Mouse (Mus musculus): ENCODE results near the gene Prg3. TPM values are rescaled to one million over a fixed set of nuclear protein-coding genes. Genes with fewer than 3 reads are reported as not detected.

Gene Prg3
- polyA plus RNA-seq, 1 experiment from 2014 or later: not detected

DNA sequence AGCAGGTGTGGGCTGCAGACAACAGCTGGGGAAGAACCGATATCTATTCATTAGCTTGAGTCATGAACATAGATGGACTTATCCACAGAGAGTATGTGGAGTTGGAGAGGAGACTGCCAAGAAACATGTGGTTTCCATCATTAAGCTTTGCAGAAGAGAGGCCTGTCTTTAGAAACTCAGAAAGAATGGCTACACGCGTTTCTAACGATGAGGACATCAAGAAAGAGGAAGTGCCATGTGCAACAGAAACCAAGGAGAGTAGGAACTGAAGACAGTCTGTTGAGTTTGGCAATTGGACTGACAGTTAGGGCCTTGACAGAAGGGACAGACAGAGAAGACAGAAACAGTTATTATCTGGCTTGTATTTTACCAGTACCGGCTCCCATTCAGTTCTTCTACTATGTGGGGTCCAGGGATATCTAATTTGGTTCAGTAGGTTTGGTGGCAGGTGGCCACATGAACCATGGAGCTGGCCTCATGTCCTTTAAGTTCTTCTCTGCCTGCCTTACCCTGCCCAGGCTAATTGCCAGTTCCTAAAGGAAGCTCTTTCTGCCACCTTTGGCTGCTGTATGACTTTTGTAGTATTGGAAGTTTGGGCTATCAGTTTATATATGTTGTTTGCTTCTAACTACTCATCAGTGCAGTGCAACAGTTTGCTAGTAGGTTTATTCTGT lies 20.6 kb upstream of the Prg3 start:
- DNase-seq (ENCODE audit: low spot score) (peak; percentile 18), ATAC-seq (no peak)
- Histone ChIP-seq H3K36me3 (ENCODE audit: insufficient read depth, low read length) (no peaks in the 10 kb centered on the region), H3K4me1 (ENCODE audit: insufficient read depth, low read depth, low read length) (no peaks in the 10 kb centered on the region), H3K4me2 (replicated peaks; ENCODE audit: low read depth, low read length) (no peak overlapping the region), H3K27ac (ENCODE audit: low read length) (no peak overlapping the region), H3K9ac (replicated peaks; ENCODE audit: low read depth) (no peak overlapping the region), H3K4me3 (ENCODE audit: low read depth, low read length) (no peak overlapping the region), H3K9me3 (ENCODE audit: low read length) (no peaks in the 10 kb centered on the region), H3K27me3 (replicated peaks; ENCODE audit: insufficient read depth, low read length) (no peaks in the 10 kb centered on the region)
- 79% methylated on average over 5 of the region's 5 CpGs for WGBS
- no peak for TF ChIP-seq CTCF (IDR thresholded peaks at IDR 0.05)
- TF ChIP-seq EP300 (IDR thresholded peaks at IDR 0.05): no peak

GRCm38 (mm10) chr2:84975580-84975979 lies 12.4 kb upstream of the Prg3 start:
- no peaks in the 10 kb centered on the region for H3K36me3 ChIP-seq (ENCODE audit: insufficient read depth, low read length)
- DNase-seq (ENCODE audit: low spot score): no peak
- no peak overlapping the region for H3K9ac ChIP-seq (replicated peaks; ENCODE audit: low read depth)
- 88% methylated on average over 2 of the region's 2 CpGs for WGBS
- no peak overlapping the region for H3K4me3 ChIP-seq (ENCODE audit: low read depth, low read length)
- H3K4me2 ChIP-seq (replicated peaks; ENCODE audit: low read depth, low read length): no peak overlapping the region
- no peak for TF ChIP-seq EP300 (IDR thresholded peaks at IDR 0.05)
- TF ChIP-seq CTCF (IDR thresholded peaks at IDR 0.05): no peak
- no peak overlapping the region for H3K27ac ChIP-seq (ENCODE audit: low read length)
- no peak for ATAC-seq
- no peaks in the 10 kb centered on the region for H3K9me3 ChIP-seq (ENCODE audit: low read length)
- no peaks in the 10 kb centered on the region for H3K27me3 ChIP-seq (replicated peaks; ENCODE audit: insufficient read depth, low read length)
- H3K4me1 ChIP-seq (ENCODE audit: insufficient read depth, low read depth, low read length): no peaks in the 10 kb centered on the region

- H3K4me2 ChIP-seq (replicated peaks; ENCODE audit: low read depth, low read length): no peak within 1 kb of the TSS
- H3K4me3 ChIP-seq (ENCODE audit: low read depth, low read length): no peak within 1 kb of the TSS
- no peak for DNase-seq (ENCODE audit: low spot score)
- ATAC-seq: no peak
- 63% methylated on average over 1 of the region's 1 CpGs for WGBS
- no peaks in the 10 kb centered on the region for H3K9me3 ChIP-seq (ENCODE audit: low read length)
- no peaks in the 10 kb centered on the region for H3K36me3 ChIP-seq (ENCODE audit: insufficient read depth, low read length)
- H3K27ac ChIP-seq (ENCODE audit: low read length): no peak within 1 kb of the TSS
- H3K9ac ChIP-seq (replicated peaks; ENCODE audit: low read depth): no peak within 1 kb of the TSS
- H3K27me3 ChIP-seq (replicated peaks; ENCODE audit: insufficient read depth, low read length): no peaks in the 10 kb centered on the region
- TF ChIP-seq CTCF (IDR thresholded peaks at IDR 0.05): no peak
- no peak for TF ChIP-seq EP300 (IDR thresholded peaks at IDR 0.05)
- no peaks in the 10 kb centered on the region for H3K4me1 ChIP-seq (ENCODE audit: insufficient read depth, low read depth, low read length)
These were observed 7.8 kb upstream of the Prg3 start, which contains the start of gene Prg2 for GRCm38 (mm10) chr2:84980188-84980587. Gene Prg2, plus strand, starts transcription at chr2:84980461.

- DNase-seq (ENCODE audit: low spot score): no peak
- H3K4me3 ChIP-seq (ENCODE audit: low read depth, low read length): no peak overlapping the region
These were observed 8.4 kb downstream of the Prg3 start for GRCm38 (mm10) chr2:84996376-84996775.

GRCm38 (mm10) chr2:84999486-85000181 lies 11.6 kb downstream of the Prg3 start:
- TF ChIP-seq CTCF (IDR thresholded peaks at IDR 0.05) (no peak), EP300 (IDR thresholded peaks at IDR 0.05) (peak; percentile 47; the same call in 1 of the 2 replicates)

More at GRCm38 (mm10) chr2:84996376-84996775, 8.4 kb downstream of the Prg3 start:
- Histone ChIP-seq H3K27me3 (replicated peaks; ENCODE audit: insufficient read depth, low read length) (no peaks in the 10 kb centered on the region), H3K36me3 (ENCODE audit: insufficient read depth, low read length) (no peaks in the 10 kb centered on the region), H3K27ac (ENCODE audit: low read length) (no peak overlapping the region), H3K4me2 (replicated peaks; ENCODE audit: low read depth, low read length) (no peak overlapping the region), H3K9ac (replicated peaks; ENCODE audit: low read depth) (no peak overlapping the region), H3K9me3 (ENCODE audit: low read length) (no peaks in the 10 kb centered on the region), H3K4me1 (ENCODE audit: insufficient read depth, low read depth, low read length) (no peaks in the 10 kb centered on the region; the same call in 1 of the 2 replicates)
- WGBS: 79% methylated on average over 2 of the region's 2 CpGs
- no peak for TF ChIP-seq EP300 (IDR thresholded peaks at IDR 0.05)
- TF ChIP-seq CTCF (IDR thresholded peaks at IDR 0.05): no peak
- no peak for ATAC-seq

GRCm38 (mm10) chr2:85001497-85001896 lies 13.5 kb downstream of the Prg3 start:
- peak; percentile 48 for DNase-seq (ENCODE audit: low spot score)
- TF ChIP-seq EP300 (IDR thresholded peaks at IDR 0.05): peak; percentile 71
- TF ChIP-seq CTCF (IDR thresholded peaks at IDR 0.05): no peak
- Histone ChIP-seq H3K9me3 (ENCODE audit: low read length) (no peaks in the 10 kb centered on the region), H3K4me3 (ENCODE audit: low read depth, low read length) (no peak overlapping the region), H3K27ac (ENCODE audit: low read length) (no peak overlapping the region), H3K4me2 (replicated peaks; ENCODE audit: low read depth, low read length) (no peak overlapping the region), H3K9ac (replicated peaks; ENCODE audit: low read depth) (no peak overlapping the region), H3K4me1 (ENCODE audit: insufficient read depth, low read depth, low read length) (no peaks in the 10 kb centered on the region; the same call in 1 of the 2 replicates), H3K36me3 (ENCODE audit: insufficient read depth, low read length) (no peaks in the 10 kb centered on the region), H3K27me3 (replicated peaks; ENCODE audit: insufficient read depth, low read length) (no peaks in the 10 kb centered on the region)
- WGBS: 51% methylated on average over 13 of the region's 13 CpGs
- ATAC-seq: peak; percentile 81

More at GRCm38 (mm10) chr2:84999486-85000181, 11.6 kb downstream of the Prg3 start:
- DNase-seq (ENCODE audit: low spot score) (peak; percentile 64), ATAC-seq (peak; percentile 76)
- Histone ChIP-seq H3K4me1 (ENCODE audit: insufficient read depth, low read depth, low read length) (no peaks in the 10 kb centered on the region; the same call in 1 of the 2 replicates), H3K9ac (replicated peaks; ENCODE audit: low read depth) (no peak overlapping the region), H3K27me3 (replicated peaks; ENCODE audit: insufficient read depth, low read length) (no peaks in the 10 kb centered on the region), H3K27ac (ENCODE audit: low read length) (peak overlapping the region; percentile 32; the same call in 1 of the 2 replicates), H3K36me3 (ENCODE audit: insufficient read depth, low read length) (no peaks in the 10 kb centered on the region), H3K9me3 (ENCODE audit: low read length) (no peaks in the 10 kb centered on the region), H3K4me2 (replicated peaks; ENCODE audit: low read depth, low read length) (no peak overlapping the region), H3K4me3 (ENCODE audit: low read depth, low read length) (no peak overlapping the region)
- WGBS: 41% methylated on average over 3 of the region's 3 CpGs
